Mouse (Mus musculus): ENCODE data around the gene Phf1. TPM values are rescaled to one million over a fixed set of nuclear protein-coding genes. Genes with fewer than 3 reads are reported as not detected.

The Phf1 gene
- polyA plus RNA-seq, 1 experiment from 2014 or later: 2.5 TPM

DNA sequence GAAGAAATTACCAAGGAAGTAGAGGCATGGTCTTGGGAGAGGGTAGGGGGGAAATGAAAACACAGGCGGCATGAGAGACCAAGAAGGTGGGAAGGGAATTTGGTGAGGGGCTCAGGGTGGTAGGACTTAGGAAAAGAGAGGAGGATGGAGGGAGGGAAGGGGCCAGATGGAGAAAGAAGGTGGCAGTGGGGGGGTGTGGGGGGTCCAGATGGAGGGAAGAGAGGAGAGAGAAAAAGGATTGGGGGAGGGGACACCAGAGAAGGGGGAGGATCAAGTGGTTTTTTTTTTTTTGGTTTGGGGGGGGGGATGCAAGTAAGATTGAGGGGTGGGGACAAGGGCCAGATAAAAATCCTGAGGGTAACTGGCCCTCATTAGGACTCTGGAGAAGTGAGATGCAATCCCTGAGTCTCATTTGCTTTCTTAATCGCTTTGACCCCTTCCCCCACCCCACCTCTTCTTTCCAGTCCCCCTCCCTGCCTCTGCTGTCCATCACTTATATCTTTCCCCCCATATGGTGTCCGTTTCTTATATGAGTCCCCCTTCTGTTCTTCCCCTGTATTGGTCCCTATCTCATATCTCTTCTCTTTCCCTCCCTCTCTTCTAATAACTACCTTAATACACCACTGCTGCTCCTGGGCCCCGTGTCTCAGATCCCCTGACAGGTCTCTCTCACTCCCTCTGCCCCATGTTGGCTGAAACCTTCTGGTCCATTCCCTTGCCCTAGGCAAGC, 9.2 kb downstream of the Phf1 start:
- no peak overlapping the region for H3K4me3 ChIP-seq (ENCODE audit: low read depth, low read length)
- H3K27ac ChIP-seq (ENCODE audit: low read depth): no peak overlapping the region
- no peak for DNase-seq
- peaks cover 37% of the 10 kb centered on the region for H3K4me1 ChIP-seq (ENCODE audit: insufficient read depth)
- 29% methylated on average over 4 of the region's 4 CpGs for WGBS (ENCODE audit: insufficient replicate concordance)
- H3K4me2 ChIP-seq (ENCODE audit: low read depth, low read length): peak overlapping the region; percentile 69
- H3K9me3 ChIP-seq (ENCODE audit: low read length): no peaks in the 10 kb centered on the region
- H3K27me3 ChIP-seq (ENCODE audit: insufficient read depth, low read length): no peaks in the 10 kb centered on the region
- TF ChIP-seq EP300 (IDR thresholded peaks at IDR 0.05; ENCODE audit: low read depth) (no peak), CTCF (IDR thresholded peaks at IDR 0.05; ENCODE audit: low read depth) (no peak)
- no peak overlapping the region for H3K9ac ChIP-seq (replicated peaks)
- H3K36me3 ChIP-seq (replicated peaks; ENCODE audit: insufficient read depth, low read length): peaks cover 3% of the 10 kb centered on the region; the same call in 1 of the 2 replicates
- ATAC-seq: no peak

- Histone ChIP-seq H3K27ac (ENCODE audit: low read depth) (0 out of 2 replicates have a peak overlapping the region, but pooled peaks have one; percentile 12), H3K9me3 (ENCODE audit: low read length) (no peaks in the 10 kb centered on the region), H3K4me3 (ENCODE audit: low read depth, low read length) (peak overlapping the region; percentile 45), H3K4me2 (ENCODE audit: low read depth, low read length) (peak overlapping the region; percentile 89), H3K9ac (replicated peaks) (peak overlapping the region; percentile 69), H3K27me3 (ENCODE audit: insufficient read depth, low read length) (peaks cover 4% of the 10 kb centered on the region), H3K36me3 (replicated peaks; ENCODE audit: insufficient read depth, low read length) (no peaks in the 10 kb centered on the region), H3K4me1 (ENCODE audit: insufficient read depth) (peaks cover 25% of the 10 kb centered on the region)
- DNase-seq (no peak), ATAC-seq (no peak)
- 45% methylated on average over 13 of the region's 13 CpGs for WGBS (ENCODE audit: insufficient replicate concordance)
- TF ChIP-seq CTCF (IDR thresholded peaks at IDR 0.05; ENCODE audit: low read depth) (no peak), EP300 (IDR thresholded peaks at IDR 0.05; ENCODE audit: low read depth) (no peak)
Measured at GRCm38 (mm10) chr17:26945824-26946495, 13.1 kb downstream of the Phf1 start.

GRCm38 (mm10) chr17:26946567-26946966, 13.7 kb downstream of the Phf1 start:
- peak overlapping the region; percentile 69 for H3K9ac ChIP-seq (replicated peaks)
- H3K9me3 ChIP-seq (ENCODE audit: low read length): no peaks in the 10 kb centered on the region
- no peaks in the 10 kb centered on the region for H3K36me3 ChIP-seq (replicated peaks; ENCODE audit: insufficient read depth, low read length)
- H3K4me2 ChIP-seq (ENCODE audit: low read depth, low read length): peak overlapping the region; percentile 89
- H3K27me3 ChIP-seq (ENCODE audit: insufficient read depth, low read length): peaks cover 10% of the 10 kb centered on the region
- ATAC-seq: peak; percentile 72
- TF ChIP-seq EP300 (IDR thresholded peaks at IDR 0.05; ENCODE audit: low read depth): no peak
- peak; percentile 46 for TF ChIP-seq CTCF (IDR thresholded peaks at IDR 0.05; ENCODE audit: low read depth)
- under 1% methylated on average over 36 of the region's 37 CpGs for WGBS (ENCODE audit: insufficient replicate concordance)
- 0 out of 2 replicates have a peak overlapping the region, but pooled peaks have one; percentile 12 for H3K27ac ChIP-seq (ENCODE audit: low read depth)
- DNase-seq: peak; percentile 79
- H3K4me3 ChIP-seq (ENCODE audit: low read depth, low read length): peak overlapping the region; percentile 45
- peaks cover 24% of the 10 kb centered on the region for H3K4me1 ChIP-seq (ENCODE audit: insufficient read depth)

- no peak overlapping the region for H3K4me3 ChIP-seq (ENCODE audit: low read depth, low read length)
- no peak overlapping the region for H3K27ac ChIP-seq (ENCODE audit: low read depth)
- no peaks in the 10 kb centered on the region for H3K36me3 ChIP-seq (replicated peaks; ENCODE audit: insufficient read depth, low read length)
- ATAC-seq: no peak
- H3K9ac ChIP-seq (replicated peaks): no peak overlapping the region
- H3K9me3 ChIP-seq (ENCODE audit: low read length): no peaks in the 10 kb centered on the region
- no peak for DNase-seq
- peaks cover 19% of the 10 kb centered on the region for H3K27me3 ChIP-seq (ENCODE audit: insufficient read depth, low read length)
- TF ChIP-seq EP300 (IDR thresholded peaks at IDR 0.05; ENCODE audit: low read depth): no peak
- TF ChIP-seq CTCF (IDR thresholded peaks at IDR 0.05; ENCODE audit: low read depth): no peak
- H3K4me2 ChIP-seq (ENCODE audit: low read depth, low read length): peak overlapping the region; percentile 89; the same call in 1 of the 2 replicates
- WGBS (ENCODE audit: insufficient replicate concordance): 75% methylated on average over 12 of the region's 12 CpGs
- peaks cover 31% of the 10 kb centered on the region for H3K4me1 ChIP-seq (ENCODE audit: insufficient read depth)
Measured at GRCm38 (mm10) chr17:26947231-26948100, 14.6 kb downstream of the Phf1 start.

- peak overlapping the region; percentile 97 for H3K4me2 ChIP-seq (ENCODE audit: low read depth, low read length)
- under 1% methylated on average over 23 of the region's 87 CpGs for WGBS (ENCODE audit: insufficient replicate concordance)
- ATAC-seq (0 out of 2 replicates have a peak, but pooled peaks have one; percentile 14), DNase-seq (peak; percentile 64)
- TF ChIP-seq CTCF (IDR thresholded peaks at IDR 0.05; ENCODE audit: low read depth): no peak
- TF ChIP-seq EP300 (IDR thresholded peaks at IDR 0.05; ENCODE audit: low read depth): no peak
- no peaks in the 10 kb centered on the region for H3K9me3 ChIP-seq (ENCODE audit: low read length)
- peaks cover 34% of the 10 kb centered on the region for H3K4me1 ChIP-seq (ENCODE audit: insufficient read depth)
- no peaks in the 10 kb centered on the region for H3K36me3 ChIP-seq (replicated peaks; ENCODE audit: insufficient read depth, low read length)
- H3K9ac ChIP-seq (replicated peaks): peak overlapping the region; percentile 54
- no peak overlapping the region for H3K27ac ChIP-seq (ENCODE audit: low read depth)
- peaks cover 23% of the 10 kb centered on the region for H3K27me3 ChIP-seq (ENCODE audit: insufficient read depth, low read length)
- H3K4me3 ChIP-seq (ENCODE audit: low read depth, low read length): peak overlapping the region; percentile 61
Measured at GRCm38 (mm10) chr17:26948316-26949050, 15.6 kb downstream of the Phf1 start.

Data from liver, postnatal 0 days (tissue).